Mouse (Mus musculus): ENCODE data around the gene Rbm25. TPM values are rescaled to one million over a fixed set of nuclear protein-coding genes. Genes with fewer than 3 reads are reported as not detected.
"Not testable (repeated sequence)": the region's sequence is repeated elsewhere in the genome, so short reads cannot be mapped to it uniquely, and the experiment has no call there.

The Rbm25 gene
- total RNA-seq (2021) = 100 to 1,000 TPM in 1 of 2 experiments, 10 to 100 TPM in 1; 84.5 to 100 TPM
- long read RNA-seq, experiment 1, full-length matches to known transcripts = 37 of 68 reads
- long read RNA-seq, experiment 1, partial matches to known transcripts = 9 of 68 reads
- long read RNA-seq, experiment 1, other reads (novel, unspliced or antisense) = 22 of 68 reads
- long read RNA-seq, experiment 2, full-length matches to known transcripts = 22 of 47 reads
- long read RNA-seq, experiment 2, partial matches to known transcripts = 10 of 47 reads
- long read RNA-seq, experiment 2, other reads (novel, unspliced or antisense) = 15 of 47 reads

DNA sequence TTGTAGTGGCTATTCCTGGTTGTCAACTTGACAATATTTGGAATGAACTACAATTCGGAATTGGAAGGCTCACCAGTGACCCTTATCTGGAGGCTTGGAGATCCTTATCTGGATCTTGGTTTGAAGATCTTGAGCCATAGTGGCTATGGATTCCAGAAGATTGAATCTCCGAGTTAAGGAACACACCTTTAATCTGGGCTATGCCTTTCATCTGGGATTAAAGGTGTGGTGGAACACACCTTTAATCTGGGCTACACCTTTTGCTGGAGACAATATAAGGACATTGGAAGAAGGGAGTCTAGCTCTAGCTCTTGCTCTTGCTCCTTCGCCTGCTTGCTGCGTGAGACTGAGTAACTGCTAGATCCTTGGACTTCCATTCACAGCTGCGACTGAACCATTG lies at the start of gene Rbm25:
Gene Rbm25, plus strand, starts transcription at position 301 of the 400 bp plus-strand sequence.
- not testable (repeated sequence) for DNase-seq (ENCODE audit: low spot score in 2 of 2)

DNA sequence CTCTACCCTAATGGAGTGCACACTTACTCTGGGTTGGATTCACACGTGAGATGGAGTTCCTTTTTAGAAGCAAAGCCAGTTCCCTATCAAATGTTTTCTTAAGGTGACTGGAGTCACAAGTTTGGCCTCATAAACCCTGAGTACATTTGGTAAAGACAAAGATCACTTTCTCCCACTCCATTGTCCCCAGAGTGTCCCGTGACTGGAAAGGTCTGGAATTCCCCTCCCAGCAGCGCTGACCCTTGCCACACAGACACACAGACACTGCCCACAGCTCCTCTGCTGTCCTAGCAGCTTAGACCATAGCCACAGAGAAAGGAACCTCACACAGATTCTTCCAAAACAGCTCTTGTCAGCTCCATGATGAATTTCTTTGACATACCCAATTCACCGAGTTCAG lies 48.9 kb upstream of the Rbm25 start:
- DNase-seq (ENCODE audit: low spot score in 2 of 2) = no peak

DNA sequence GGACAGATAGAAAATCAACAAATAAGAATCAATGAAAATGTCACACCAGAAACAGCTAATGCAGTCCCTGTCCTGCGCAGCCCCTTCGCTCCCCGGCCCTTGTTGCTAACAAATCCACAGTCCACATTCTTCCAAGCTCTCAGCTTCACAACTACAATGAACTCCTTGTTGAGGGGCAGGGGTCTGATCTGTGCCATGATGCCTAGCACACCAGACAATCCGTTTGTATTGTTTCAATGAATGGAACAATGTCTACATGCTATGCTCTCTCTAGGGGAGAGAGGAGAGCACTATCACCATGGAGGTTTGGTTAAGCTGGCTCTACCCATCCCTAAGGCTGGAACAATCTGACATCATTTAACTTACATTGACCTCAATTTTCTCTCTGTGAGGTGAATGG lies 48.3 kb upstream of the Rbm25 start:
- DNase-seq (ENCODE audit: low spot score in 2 of 2) = no peak

DNA sequence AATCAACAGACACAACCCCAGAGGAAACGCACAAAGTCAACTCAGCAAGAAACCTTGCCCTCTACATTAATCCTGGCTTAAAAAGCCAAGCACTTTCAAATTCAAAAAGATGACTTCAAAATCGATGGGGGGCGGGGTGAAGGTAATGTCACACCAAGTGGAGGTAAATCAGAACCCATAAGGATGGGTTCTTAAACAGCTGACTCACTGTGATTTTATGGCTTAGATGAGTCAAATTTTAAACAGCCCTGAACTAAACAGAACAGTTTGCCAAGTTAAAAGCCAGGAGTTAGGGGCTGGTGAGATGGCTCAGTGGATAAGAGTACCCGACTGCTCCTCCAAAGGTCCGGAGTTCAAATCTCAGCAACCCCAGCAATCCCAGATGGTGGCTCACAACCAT lies 44.4 kb upstream of the Rbm25 start:
- no peak for DNase-seq (ENCODE audit: low spot score in 2 of 2)

DNA sequence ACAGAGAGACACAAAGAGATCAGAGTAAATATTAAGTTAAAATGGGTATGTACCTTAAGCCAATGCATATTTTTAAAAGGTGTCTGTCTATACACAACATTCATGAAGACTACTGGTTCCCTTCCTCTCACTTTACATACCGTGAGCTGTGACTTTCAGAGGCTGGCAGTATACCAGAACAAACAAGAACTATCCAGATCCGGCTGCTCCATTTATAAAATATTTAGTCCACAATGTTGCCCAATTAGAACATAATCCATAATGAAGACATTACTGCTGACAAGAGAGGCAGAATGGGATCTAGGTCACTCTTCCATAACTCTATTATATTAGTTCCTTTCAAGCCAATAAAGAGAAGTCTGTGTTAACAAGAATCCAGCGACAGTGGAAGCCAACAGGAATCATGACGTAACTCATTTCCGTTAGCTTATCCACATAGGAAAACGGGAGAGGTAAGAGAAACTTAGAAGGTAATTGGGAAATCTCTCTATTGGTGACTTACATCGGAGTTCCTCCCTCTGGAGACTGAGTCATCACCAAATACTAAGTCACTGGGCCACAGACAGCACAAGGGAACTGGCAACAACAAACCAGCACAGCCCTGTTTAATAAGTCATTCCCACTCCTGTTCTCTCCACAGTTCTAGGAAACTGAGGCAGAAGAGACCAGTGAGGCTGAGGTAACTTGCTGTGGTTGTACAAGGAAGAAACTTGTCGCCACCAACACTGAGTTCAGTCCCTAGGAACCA lies 39.1 kb upstream of the Rbm25 start:
- no peak for DNase-seq (ENCODE audit: low spot score in 2 of 2)

DNA sequence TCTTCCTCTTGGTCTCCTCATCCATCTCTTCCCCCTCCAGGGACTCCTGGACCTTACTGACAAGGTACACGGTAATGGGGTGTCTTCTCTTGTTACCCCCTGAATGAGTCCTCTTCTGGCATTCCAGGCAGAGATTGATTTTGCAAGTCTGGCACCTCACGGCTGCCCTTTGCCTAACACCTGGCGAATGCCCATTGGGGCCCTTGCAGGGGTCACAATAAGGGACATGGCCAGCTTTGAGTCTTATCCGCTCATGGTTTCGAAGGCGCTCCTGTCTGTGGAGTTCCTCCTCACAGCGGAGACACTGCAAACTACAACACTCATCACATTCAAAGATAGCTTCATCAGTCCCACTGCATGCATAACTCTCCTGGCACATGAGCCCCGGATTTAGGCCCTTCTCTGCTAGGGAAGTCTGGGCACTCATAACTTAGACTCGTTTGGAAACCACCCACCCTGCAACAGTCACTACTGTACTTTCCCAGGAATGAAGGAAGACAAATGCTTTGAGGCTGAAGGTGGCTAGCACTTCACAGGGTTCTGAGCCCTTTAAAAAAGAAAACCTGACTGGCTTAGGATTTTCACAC lies 36.5 kb upstream of the Rbm25 start:
- no peak for DNase-seq (ENCODE audit: low spot score in 2 of 2)

DNA sequence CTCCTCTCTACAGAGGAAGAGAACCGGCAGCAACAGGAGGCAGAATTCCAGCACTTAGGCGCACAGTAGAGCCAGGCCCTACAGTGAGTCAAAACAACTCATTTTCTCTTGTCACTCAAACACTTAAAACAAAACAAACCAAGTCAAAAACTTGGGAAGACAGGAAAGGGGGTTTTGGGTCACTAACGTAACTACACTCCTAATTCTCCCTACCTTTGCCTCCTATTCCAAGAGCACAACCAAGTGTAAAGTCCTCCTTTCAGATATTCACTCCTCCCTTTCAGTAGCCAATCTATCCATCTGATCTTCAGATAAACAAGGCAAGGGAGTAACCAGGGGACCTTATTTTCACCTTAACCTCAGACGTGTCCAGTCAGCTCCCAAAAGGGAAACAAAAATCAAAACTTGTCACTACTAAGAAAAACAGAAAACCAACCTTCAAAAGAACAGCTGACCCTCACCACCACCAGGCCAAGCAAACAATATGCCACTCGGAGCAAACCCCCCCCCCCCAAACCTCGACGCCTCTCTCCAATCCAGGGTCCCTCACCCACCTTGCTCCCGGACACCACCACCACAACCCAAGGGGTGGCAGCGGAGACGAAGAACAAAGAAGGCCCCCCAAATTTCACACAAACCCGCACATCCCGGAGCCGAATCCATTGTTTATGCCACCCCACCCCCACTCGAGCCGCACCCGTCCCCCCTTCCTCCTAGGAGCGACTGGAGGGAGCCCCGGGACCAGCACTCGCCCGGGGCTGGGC lies 34.7 kb upstream of the Rbm25 start:
- DNase-seq (ENCODE audit: low spot score in 2 of 2) = no peak

DNA sequence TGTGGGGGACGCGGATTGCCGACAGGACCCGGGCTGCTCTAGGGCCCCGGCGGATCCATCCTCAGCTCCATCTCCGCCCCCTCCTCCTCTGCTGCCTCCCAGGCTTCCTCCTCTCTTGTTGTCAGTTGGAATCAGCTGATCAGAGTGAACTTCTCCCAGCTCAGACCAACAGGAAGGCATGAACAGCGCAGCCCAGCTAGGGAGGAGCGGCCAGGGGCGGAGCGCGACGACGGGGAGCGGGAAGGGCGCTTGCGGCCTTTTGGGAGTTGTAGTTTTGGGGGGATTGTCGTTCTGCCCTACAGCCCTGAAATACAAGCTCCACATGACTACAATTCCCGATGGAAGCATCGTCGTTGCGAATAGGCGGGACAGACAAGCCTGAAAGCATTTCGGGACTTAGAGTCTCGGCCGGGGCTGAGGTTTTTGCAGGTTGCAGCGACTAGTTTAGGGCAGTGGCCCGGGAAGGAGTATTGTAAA lies 34.0 kb upstream of the Rbm25 start, which contains the start of gene Zfyve1:
Gene Zfyve1, minus strand, starts transcription at position 198 of the 477 bp plus-strand sequence.
- DNase-seq (ENCODE audit: low spot score in 2 of 2) = peak; percentile 86 to 93

DNA sequence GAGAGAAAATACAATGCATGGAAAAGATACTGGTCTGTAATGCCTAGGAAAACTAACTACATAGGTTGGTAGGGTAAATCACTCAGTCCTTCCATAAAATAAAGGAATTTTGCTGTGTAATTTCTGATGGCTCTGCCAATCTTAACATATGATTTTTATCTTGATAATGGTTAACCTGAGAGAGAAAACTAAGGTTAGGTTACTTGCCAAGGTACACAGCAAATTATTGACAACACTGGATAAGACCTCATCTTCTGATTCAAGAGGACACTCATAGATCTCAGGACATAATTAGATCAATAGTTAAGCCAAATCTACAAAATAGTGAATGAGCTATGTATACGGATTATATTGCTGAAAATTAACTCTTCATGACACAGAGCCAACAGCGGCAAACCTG lies 33.2 kb upstream of the Rbm25 start:
- no peak for DNase-seq (ENCODE audit: low spot score in 2 of 2)

DNA sequence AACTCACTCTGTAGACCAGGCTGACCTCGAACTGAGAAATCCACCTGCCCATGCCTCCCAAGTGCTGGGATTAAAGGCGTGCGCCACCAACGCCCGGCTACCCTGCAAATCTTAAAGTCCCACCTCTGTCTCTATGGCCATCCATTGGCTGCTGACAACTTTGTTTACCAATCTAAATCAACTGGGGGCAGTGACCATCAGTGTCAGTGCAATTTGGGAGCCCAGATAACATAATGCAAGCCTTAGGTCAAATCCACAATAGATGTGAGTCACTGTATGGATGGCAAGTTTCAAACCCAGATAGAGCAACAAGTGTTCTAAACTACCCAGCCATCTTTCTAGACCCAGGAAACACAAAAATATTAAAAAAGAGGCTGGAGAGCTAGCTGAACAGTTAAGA lies 28.8 kb upstream of the Rbm25 start:
- no peak for DNase-seq (ENCODE audit: low spot score in 2 of 2)

DNA sequence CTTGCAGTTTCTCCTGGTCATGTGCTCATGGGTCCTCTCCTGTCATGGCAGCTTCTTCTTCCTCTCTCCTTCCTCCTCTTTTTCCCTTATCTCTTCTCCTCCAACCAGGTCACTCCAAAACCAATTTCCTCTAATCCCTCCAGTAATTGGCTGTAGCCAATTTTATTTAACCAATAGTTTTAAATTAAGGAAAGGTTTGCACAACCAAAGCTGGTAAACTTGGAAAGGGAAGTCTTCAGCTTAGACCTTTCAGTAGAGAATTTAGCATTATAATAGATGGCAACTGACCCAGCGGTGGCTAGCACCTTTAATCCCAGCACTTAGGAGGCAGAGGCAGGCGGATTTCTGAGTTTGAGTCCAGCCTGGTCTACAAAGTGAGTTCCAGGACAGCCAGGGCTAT lies 24.6 kb upstream of the Rbm25 start:
- not testable (repeated sequence) for DNase-seq (ENCODE audit: low spot score in 2 of 2)

DNA sequence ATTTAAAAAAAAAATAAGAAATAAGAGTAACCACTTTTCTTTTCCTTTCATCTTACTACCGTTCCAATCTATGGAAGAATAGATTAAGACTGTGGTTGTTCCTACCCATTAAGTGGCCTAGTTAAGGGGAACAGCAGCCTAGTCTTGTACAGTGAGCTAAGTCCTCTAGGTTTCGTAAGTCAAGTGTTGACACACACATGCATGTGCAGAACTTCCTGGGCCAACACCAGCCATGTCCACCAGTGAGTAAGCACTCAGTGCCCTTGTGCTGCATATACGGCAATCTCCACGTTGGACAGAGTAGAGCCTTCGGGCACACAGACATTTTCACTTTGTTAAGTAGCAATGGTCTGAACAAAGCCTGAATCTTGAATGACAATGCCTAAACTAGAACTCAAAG lies 13.8 kb upstream of the Rbm25 start:
- DNase-seq (ENCODE audit: low spot score in 2 of 2) = no peak

DNA sequence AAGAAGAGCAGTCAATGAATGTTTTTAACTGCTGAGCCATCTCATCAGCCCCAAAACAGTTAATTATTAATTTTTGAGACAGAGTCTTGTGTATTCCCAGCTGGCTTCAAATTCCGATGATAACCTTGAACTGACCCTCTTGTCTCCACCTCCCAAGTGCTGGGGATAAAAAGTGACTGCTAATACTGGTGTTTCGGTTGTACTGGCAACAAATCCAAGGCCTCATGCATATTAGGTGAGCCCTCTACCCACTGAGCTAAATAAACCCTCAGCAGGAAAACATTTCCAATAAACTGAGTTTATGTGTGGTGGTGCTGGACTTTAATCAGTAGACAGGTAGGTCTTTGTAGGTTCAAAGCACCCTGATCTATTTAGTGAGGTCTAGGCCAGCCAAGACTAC lies 12.1 kb upstream of the Rbm25 start:
- no peak for DNase-seq (ENCODE audit: low spot score in 2 of 2)

DNA sequence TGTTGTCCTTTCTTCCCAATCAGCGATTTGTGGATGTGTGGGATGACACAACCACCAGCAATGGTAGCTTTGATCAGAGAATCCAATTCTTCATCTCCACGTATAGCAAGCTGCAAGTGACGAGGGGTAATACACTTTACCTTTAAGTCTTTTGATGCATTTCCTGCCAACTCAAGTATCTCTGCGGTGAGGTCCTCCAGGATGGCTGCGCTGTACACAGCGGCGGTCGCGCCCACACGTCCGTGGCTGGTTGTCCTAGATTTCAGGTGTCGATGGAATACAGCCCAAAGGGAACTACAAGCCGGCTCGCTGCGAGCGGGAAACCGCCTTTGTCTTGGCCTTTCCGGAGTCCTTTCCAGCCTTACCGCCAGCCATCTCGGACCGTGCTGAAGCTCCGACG lies 10.3 kb upstream of the Rbm25 start:
- DNase-seq (ENCODE audit: low spot score in 2 of 2) = not testable (repeated sequence)

DNA sequence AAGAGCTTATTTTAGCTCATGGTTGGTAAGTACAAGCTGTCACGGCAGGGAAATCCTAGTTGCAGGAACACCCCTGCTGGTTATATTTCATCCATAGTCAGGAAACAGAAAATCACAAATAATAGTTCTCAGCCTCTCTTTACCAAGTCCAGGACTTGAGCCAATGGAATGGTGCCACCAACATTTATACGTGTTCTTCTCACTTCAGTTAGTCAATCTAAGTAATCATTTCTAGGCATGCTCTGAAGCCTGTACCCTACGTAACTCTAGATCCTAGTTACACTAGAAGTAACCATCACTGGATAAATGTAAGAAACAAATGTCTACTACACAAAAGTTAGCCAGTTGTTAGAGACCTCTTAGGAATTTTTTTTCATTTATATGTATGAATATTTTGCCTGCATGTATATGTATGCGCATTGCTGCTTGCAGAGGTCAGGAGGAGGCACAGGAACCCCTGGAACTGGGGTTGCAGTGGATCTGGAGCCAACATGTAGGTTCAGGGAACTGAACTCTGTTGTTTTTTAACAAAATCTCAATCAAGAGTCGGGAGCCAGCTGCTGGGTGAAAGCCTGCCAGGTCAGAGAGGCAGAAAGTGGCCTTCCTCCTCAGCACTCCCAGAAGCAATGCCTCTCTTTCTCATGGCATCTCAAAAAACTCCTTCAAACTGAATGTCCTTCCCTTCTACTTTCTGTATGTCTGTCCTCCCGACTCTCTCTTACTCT lies 8.8 kb upstream of the Rbm25 start:
- no peak for DNase-seq (ENCODE audit: low spot score in 2 of 2)

DNA sequence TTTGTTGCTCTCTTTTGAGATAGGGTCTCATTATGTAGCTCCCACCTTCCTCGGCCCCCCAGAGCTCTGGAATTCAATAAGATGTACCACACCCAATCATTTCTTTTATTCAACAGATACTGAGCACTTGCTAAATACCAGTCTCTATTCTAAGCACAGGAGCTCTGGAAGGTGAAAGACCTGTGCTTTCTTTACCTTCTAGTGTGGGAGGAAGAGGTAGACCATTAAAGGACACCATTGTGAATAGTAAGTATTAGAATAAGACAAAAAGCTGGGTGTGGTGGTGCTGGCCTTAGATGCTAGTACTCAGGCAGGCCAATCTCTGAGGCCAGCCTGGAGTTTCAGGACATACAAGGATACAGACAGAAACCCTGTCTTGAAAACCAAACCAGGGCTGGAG lies 6.7 kb upstream of the Rbm25 start:
- DNase-seq (ENCODE audit: low spot score in 2 of 2) = no peak

DNA sequence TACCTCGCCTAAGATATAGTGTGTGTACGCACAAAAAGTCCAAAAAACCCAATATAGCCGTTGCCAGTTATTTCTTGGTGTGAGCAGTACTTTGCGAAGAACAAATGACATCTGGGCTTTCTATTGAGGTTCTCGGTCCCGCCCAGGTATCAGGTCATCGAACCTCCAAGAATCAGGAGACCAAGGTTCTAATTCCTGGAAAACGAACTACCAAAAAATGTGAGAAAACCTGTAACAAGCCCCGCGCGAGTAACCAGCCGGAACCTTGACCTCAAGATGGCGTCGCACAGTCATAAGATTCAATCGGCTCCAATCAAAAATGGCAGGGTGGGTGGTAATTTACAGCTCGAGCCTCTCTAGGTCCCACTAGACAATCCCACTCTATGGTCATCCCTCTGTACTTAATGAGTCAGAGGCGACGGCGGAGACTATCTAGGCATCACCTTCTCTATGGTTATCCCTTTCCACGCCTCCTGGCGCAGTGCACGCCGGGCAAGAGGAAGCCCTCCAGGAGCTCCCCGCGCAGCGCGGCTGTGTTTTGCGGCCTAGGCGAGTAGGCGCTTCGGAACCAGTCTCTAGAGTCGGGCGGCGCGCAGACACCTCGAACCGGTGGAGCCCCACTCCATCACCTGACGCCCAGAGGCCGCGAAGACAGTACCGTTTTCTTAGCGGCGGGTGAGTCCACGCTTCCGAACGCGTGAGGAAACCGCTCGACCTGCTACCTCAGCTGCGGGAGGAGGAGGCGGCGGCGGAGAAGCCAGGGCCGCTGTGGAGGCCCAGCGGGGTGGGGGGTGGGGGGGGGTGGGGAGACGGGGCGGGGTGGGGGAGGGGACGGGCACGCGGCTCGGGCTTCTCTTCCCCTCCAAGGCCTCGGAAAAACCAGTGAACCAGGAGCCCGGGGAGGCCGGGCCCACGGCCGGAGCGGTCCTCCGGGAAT lies 975 bp downstream of the Rbm25 start:
- peak; percentile 85 to 94 for DNase-seq (ENCODE audit: low spot score in 2 of 2)

DNA sequence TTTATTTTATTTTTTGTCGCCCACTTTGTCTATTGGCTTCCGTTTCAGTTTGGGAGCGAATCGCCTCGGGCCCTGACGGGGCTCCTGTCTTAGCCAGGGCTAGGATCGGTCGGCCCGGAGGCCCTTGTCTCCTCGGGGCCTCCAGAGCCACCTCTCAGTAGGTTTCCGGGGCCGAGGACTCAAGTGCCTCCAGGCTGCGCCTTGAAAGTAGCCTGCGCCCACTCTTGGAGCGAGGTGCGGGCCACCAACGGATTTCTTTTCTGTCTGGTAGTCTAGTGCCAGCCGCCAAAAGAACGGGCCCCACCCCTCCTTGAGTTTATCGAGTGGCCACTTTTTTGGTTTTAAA lies 1.6 kb downstream of the Rbm25 start:
- peak; percentile 37 to 55 for DNase-seq (ENCODE audit: low spot score in 2 of 2)

DNA sequence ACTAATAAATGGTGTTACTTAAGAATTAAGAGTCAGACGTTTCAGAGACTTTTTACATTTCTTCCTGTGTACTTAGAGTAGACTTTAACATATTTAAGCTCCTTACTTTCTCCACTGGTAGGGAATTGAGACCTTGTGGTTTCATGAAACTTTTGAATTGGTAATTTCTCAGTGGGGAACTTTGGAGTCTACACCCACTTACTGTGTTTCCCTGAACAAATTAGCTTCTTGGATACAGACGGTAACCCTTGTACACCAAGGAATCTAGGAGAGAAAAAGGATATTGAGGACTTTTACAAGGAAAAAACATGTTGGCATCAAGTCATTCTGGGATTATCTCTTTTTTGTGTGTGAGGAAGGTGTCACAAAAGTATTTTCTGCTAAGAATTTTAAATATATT lies 2.8 kb downstream of the Rbm25 start:
- no peak for DNase-seq (ENCODE audit: low spot score in 2 of 2)

DNA sequence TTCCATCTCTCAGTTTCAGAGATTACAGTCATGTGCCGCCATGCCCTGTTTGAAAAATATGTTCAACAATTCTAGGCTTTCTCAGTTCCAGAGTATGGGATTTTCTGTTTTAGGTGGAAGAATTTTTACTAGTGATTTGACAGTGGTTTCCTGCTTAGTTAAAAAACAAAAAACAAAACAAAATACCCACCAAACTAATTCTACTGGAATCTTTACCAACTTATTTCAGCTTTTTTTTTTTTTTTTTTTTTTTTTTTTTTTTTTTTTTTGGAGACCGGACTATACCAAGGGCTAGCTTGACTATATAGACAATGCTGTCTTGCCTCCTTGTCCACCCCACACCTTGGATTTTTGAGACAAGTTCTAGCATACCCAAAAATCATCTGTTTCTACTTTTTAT lies 10.2 kb downstream of the Rbm25 start:
- DNase-seq (ENCODE audit: low spot score in 2 of 2) = no peak

Data from gastrocnemius, postnatal 4 days (tissue).